Mouse (Mus musculus): ENCODE measurements around the gene Stap1. TPM values are rescaled to one million over a fixed set of nuclear protein-coding genes. Genes with fewer than 3 reads are reported as not detected.

The Stap1 gene
- under 1 TPM in 1 of 2 experiments, not detected in 1; 0.36 TPM for total RNA-seq (2021)
- long read RNA-seq, experiment 1, partial matches to known transcripts: 0 of 1 reads
- long read RNA-seq, experiment 1, other reads (novel, unspliced or antisense): 1 of 1 reads
- long read RNA-seq, experiment 2: 0 reads

- intact Hi-C loops (cut with DNase I): no loop called here
- no peak for DNase-seq
These were observed at the start of gene Stap1 for GRCm38 (mm10) chr5:86071538-86071937. Gene Stap1 (plus strand): TSS chr5:86071746.

- DNase-seq: no peak
- intact Hi-C loops (cut with DNase I): no loop called here
These were observed 41.7 kb upstream of the Stap1 start for GRCm38 (mm10) chr5:86029820-86030219.

- intact Hi-C loops (cut with DNase I): no loop called here
- no peak for DNase-seq
These were observed 8.0 kb upstream of the Stap1 start for GRCm38 (mm10) chr5:86063501-86063900.

GRCm38 (mm10) chr5:86065101-86065875 is 6.3 kb upstream of the Stap1 start, which contains the start of gene Cenpc1:
Gene Cenpc1 (minus strand): TSS chr5:86065583.
- intact Hi-C loops (cut with DNase I): loop anchor here (5.0 kb wide), 2 partner anchors 107 to 127 kb away; partner anchors contain the start of gene Uba6
- peak; percentile 93 to 97 for DNase-seq

GRCm38 (mm10) chr5:86065876-86066550 is 5.5 kb upstream of the Stap1 start:
- DNase-seq: no peak
- intact Hi-C loops (cut with DNase I): loop anchor here (5.0 kb wide), 2 partner anchors 106 to 126 kb away; partner anchors contain the start of gene Uba6

GRCm38 (mm10) chr5:86066551-86066929 is 5.0 kb upstream of the Stap1 start:
- peak; percentile 79 to 80 for DNase-seq
- intact Hi-C loops (cut with DNase I): loop anchor here (5.0 kb wide), 2 partner anchors 106 to 126 kb away; partner anchors contain the start of gene Uba6

- DNase-seq: no peak
- intact Hi-C loops (cut with DNase I): loop anchor here (5.0 kb wide), 2 partner anchors 104 to 124 kb away; partner anchors contain the start of gene Uba6
These were observed 3.1 kb upstream of the Stap1 start for GRCm38 (mm10) chr5:86068451-86068850.

- no peak for DNase-seq
- intact Hi-C loops (cut with DNase I): loop anchor here (5.0 kb wide), 2 partner anchors 103 to 123 kb away; partner anchors contain the start of gene Uba6
These were observed 2.4 kb upstream of the Stap1 start for GRCm38 (mm10) chr5:86069121-86069520.

GRCm38 (mm10) chr5:86072756-86073386 is 1.3 kb downstream of the Stap1 start:
- intact Hi-C loops (cut with DNase I): no loop called here
- DNase-seq: no peak

GRCm38 (mm10) chr5:86078720-86079334 is 7.3 kb downstream of the Stap1 start:
- intact Hi-C loops (cut with DNase I): no loop called here
- no peak for DNase-seq

GRCm38 (mm10) chr5:86083987-86084386 is 12.4 kb downstream of the Stap1 start:
- intact Hi-C loops (cut with DNase I): no loop called here
- no peak for DNase-seq

- DNase-seq: no peak
These were observed 13.4 kb downstream of the Stap1 start for GRCm38 (mm10) chr5:86084979-86085378.

GRCm38 (mm10) chr5:86086751-86087150 is 15.2 kb downstream of the Stap1 start:
- intact Hi-C loops (cut with DNase I): no loop called here
- DNase-seq: no peak

More at GRCm38 (mm10) chr5:86084979-86085378, 13.4 kb downstream of the Stap1 start:
- intact Hi-C loops (cut with DNase I): no loop called here

GRCm38 (mm10) chr5:86094754-86095153 is 23.2 kb downstream of the Stap1 start:
- intact Hi-C loops (cut with DNase I): no loop called here
- DNase-seq: no peak

GRCm38 (mm10) chr5:86098988-86099387 is 27.4 kb downstream of the Stap1 start:
- no peak for DNase-seq
- intact Hi-C loops (cut with DNase I): no loop called here

GRCm38 (mm10) chr5:86100621-86101020 is 29.1 kb downstream of the Stap1 start:
- intact Hi-C loops (cut with DNase I): no loop called here
- DNase-seq: no peak

- no peak for DNase-seq
- intact Hi-C loops (cut with DNase I): no loop called here
These were observed 30.6 kb downstream of the Stap1 start for GRCm38 (mm10) chr5:86102176-86102575.

GRCm38 (mm10) chr5:86106610-86107009 is 35.1 kb downstream of the Stap1 start:
- intact Hi-C loops (cut with DNase I): no loop called here
- DNase-seq: no peak

GRCm38 (mm10) chr5:86111074-86111473 is 39.5 kb downstream of the Stap1 start:
- DNase-seq: no peak
- intact Hi-C loops (cut with DNase I): no loop called here

- no peak for DNase-seq
- intact Hi-C loops (cut with DNase I): no loop called here
These were observed 41.5 kb downstream of the Stap1 start for GRCm38 (mm10) chr5:86113037-86113436.
